Mouse (Mus musculus): ENCODE results near the gene Uts2.

The Uts2 gene

GRCm38 (mm10) chr4:150996797-150997196, at the start of gene Uts2:
Uts2 (plus strand) TSS chr4:150997097.
- no peak for DNase-seq (ENCODE audit: low spot score)

GRCm38 (mm10) chr4:150950972-150951371, 45.9 kb upstream of the Uts2 start:
- DNase-seq (ENCODE audit: low spot score), result no peak

GRCm38 (mm10) chr4:150956369-150957105, 40.4 kb upstream of the Uts2 start:
- DNase-seq (ENCODE audit: low spot score), result no peak

- DNase-seq (ENCODE audit: low spot score), result no peak
Observed at GRCm38 (mm10) chr4:150957106-150957458, 39.8 kb upstream of the Uts2 start.

- DNase-seq (ENCODE audit: low spot score), result no peak
Observed at GRCm38 (mm10) chr4:150958536-150958935, 38.4 kb upstream of the Uts2 start.

- DNase-seq (ENCODE audit: low spot score), result no peak
Observed at GRCm38 (mm10) chr4:150962231-150962630, 34.7 kb upstream of the Uts2 start.

GRCm38 (mm10) chr4:150963711-150964110, 33.2 kb upstream of the Uts2 start:
- no peak for DNase-seq (ENCODE audit: low spot score)

GRCm38 (mm10) chr4:150964635-150965554, 32.0 kb upstream of the Uts2 start:
- DNase-seq (ENCODE audit: low spot score), result peak; percentile 91

GRCm38 (mm10) chr4:150965555-150965951, 31.3 kb upstream of the Uts2 start:
- no peak for DNase-seq (ENCODE audit: low spot score)

GRCm38 (mm10) chr4:150966556-150966955, 30.3 kb upstream of the Uts2 start:
- DNase-seq (ENCODE audit: low spot score), result peak; percentile 75

- no peak for DNase-seq (ENCODE audit: low spot score)
Observed at GRCm38 (mm10) chr4:150968956-150969355, 27.9 kb upstream of the Uts2 start.

- DNase-seq (ENCODE audit: low spot score), result no peak
Observed at GRCm38 (mm10) chr4:150973264-150973663, 23.6 kb upstream of the Uts2 start.

- no peak for DNase-seq (ENCODE audit: low spot score)
Observed at GRCm38 (mm10) chr4:150975145-150975544, 21.8 kb upstream of the Uts2 start.

- no peak for DNase-seq (ENCODE audit: low spot score)
Observed at GRCm38 (mm10) chr4:150978156-150978910, 18.6 kb upstream of the Uts2 start.

GRCm38 (mm10) chr4:150979455-150979854, 17.4 kb upstream of the Uts2 start:
- no peak for DNase-seq (ENCODE audit: low spot score)

GRCm38 (mm10) chr4:150980153-150980552, 16.7 kb upstream of the Uts2 start:
- no peak for DNase-seq (ENCODE audit: low spot score)

- peak; percentile 42 for DNase-seq (ENCODE audit: low spot score)
Observed at GRCm38 (mm10) chr4:150990148-150990547, 6.7 kb upstream of the Uts2 start.

GRCm38 (mm10) chr4:150998626-150999025, 1.7 kb downstream of the Uts2 start:
- DNase-seq (ENCODE audit: low spot score), result no peak

- DNase-seq (ENCODE audit: low spot score), result no peak
Observed at GRCm38 (mm10) chr4:151001397-151001796, 4.5 kb downstream of the Uts2 start.

GRCm38 (mm10) chr4:151005656-151006318, 8.9 kb downstream of the Uts2 start:
- DNase-seq (ENCODE audit: low spot score), result no peak

- peak; percentile 63 for DNase-seq (ENCODE audit: low spot score)
Observed at GRCm38 (mm10) chr4:151006945-151007344, 10.0 kb downstream of the Uts2 start.

GRCm38 (mm10) chr4:151010316-151010715, 13.4 kb downstream of the Uts2 start:
- no peak for DNase-seq (ENCODE audit: low spot score)
